Mouse (Mus musculus) liver, adult 2 months (tissue): ENCODE results near the gene Trim9.

Experiments
- CTCF ChIP-seq: fragments of 200-500 bp; IDR thresholded peaks from 2 replicates; pipeline ENCODE4 v1.5.1; 2011; ENCODE audit warnings: low read depth, low read length, control low read depth
- POLR2A ChIP-seq: fragments of 200-500 bp; IDR thresholded peaks from 2 replicates; pipeline ENCODE4 v1.6.1; 2011; ENCODE audit warnings: low read length, control low read depth; ENCODE audit not compliant: insufficient read depth; ENCODE audit errors: extremely low read depth

- TF ChIP-seq CTCF, result no peak
- TF ChIP-seq POLR2A, result no peak
These were observed 21.6 kb downstream of the Trim9 start for GRCm38 (mm10) chr12:70325826-70326225.
